Mouse (Mus musculus) CH12.LX (cell line): Measurements from ENCODE around the gene Dzank1.

Experiments
- CTCF ChIP-seq, 2 experiments: IDR thresholded peaks in 1 of 2; conservative IDR thresholded peaks in 1 of 2; 2 replicates each; pipeline ENCODE4 v1.5.1; 2011 to 2012; ENCODE audit warnings: low read depth in 2 of 2, low read length in 2 of 2, improper control_type of control experiment in 1 of 2, inconsistent platforms in 1 of 2, mild to moderate bottlenecking in 1 of 2, moderate library complexity in 1 of 2
- MAX ChIP-seq: IDR thresholded peaks from 2 replicates; pipeline ENCODE4 v1.6.1; 2011; ENCODE audit warnings: low read length, improper control_type of control experiment
- TBP ChIP-seq: conservative IDR thresholded peaks from 2 replicates; pipeline ENCODE4 v1.6.1; 2011; ENCODE audit warnings: low read depth, low read length, improper control_type of control experiment
- ZC3H11A ChIP-seq: IDR thresholded peaks from 2 replicates; pipeline ENCODE4 v1.6.1; 2012; ENCODE audit warnings: low read depth, mild to moderate bottlenecking, inconsistent platforms, low read length, improper control_type of control experiment

DNA sequence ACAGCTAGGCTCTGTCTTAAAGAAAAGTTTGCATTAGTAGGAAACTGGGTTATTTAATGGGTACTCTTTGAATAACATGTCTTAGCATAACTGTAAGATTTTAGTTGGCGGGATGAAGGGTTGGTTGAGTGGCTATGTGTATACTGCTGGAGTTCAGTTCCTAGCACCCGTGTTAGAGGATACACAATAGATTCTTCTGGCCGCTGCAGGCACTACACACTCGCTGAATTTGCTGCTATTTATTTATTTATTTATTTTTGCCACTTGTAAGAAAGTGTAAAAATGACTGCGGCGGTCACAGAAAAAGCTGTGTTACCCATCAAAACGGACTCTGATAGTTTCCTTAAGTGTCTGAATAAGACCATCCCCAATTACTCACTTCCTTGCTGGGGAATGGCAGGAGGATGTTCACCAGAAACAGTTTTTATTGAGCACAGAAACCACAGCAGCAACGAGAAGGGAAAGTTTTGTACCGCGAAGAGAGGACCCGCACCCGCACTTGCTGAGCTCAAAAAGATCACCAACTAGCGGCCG, 28.1 kb upstream of the Dzank1 start:
- TF ChIP-seq TBP (0 out of 2 replicates have a peak, but pooled peaks have one; percentile 25), MAX (no peak), CTCF (conservative IDR thresholded peaks at IDR 0.05 in 1 of 2, IDR thresholded peaks at IDR 0.05 in 1 of 2; ENCODE audit: low read depth in 2 of 2, low read length in 2 of 2) (0 out of 4 replicates have a peak, but pooled peaks of 1 of the 2 experiments have one; percentile 4), ZC3H11A (no peak)
